Mouse (Mus musculus): ENCODE results near the gene Cfap97d2. TPM values are rescaled to one million over a fixed set of nuclear protein-coding genes. Genes with fewer than 3 reads are reported as not detected.

Cfap97d2 gene
- polyA plus RNA-seq, 1 experiment = 6.9 TPM

DNA sequence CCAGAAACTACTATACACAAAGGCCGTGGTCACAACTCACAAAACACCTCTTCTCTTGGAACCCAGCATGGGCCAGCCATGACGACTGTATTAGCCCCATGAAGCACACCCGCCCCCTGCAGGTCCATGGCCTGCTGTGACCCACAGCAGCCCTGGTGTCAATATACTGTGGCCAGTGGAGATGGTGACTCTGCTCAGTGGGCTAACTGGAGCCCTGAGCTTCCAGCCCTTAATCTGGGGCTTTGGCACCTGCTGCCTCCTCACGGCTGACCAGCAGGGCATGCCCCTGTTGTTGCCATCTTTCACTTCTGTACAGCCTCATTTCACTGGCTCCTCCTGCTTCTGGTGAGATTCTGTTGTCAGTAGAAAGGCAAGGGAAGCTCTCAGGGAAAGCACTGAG lies 32.5 kb upstream of the Cfap97d2 start:
- H3K9me3 ChIP-seq = no peaks in the 10 kb centered on the region
- peak overlapping the region; percentile 97 for H3K4me3 ChIP-seq (replicated peaks)
- H3K27me3 ChIP-seq (replicated peaks) = no peaks in the 10 kb centered on the region
- H3K4me1 ChIP-seq = peaks cover 81% of the 10 kb centered on the region
- TF ChIP-seq FLI1 (IDR thresholded peaks at IDR 0.05; ENCODE audit: low read length) (no peak), GATA1 (IDR thresholded peaks at IDR 0.05; ENCODE audit: borderline replicate concordance, low read length) (no peak)
- H3K36me3 ChIP-seq (replicated peaks; ENCODE audit: low read length) = peaks cover 73% of the 10 kb centered on the region

- no peaks in the 10 kb centered on the region for H3K27me3 ChIP-seq (replicated peaks)
- peak overlapping the region; percentile 97 for H3K4me3 ChIP-seq (replicated peaks)
- peaks cover 63% of the 10 kb centered on the region for H3K36me3 ChIP-seq (replicated peaks; ENCODE audit: low read length)
- no peak for TF ChIP-seq GATA1 (IDR thresholded peaks at IDR 0.05; ENCODE audit: borderline replicate concordance, low read length)
- no peaks in the 10 kb centered on the region for H3K9me3 ChIP-seq
- H3K4me1 ChIP-seq = peaks cover 81% of the 10 kb centered on the region
Measured at GRCm38 (mm10) chr8:13674294-13675010, 31.2 kb upstream of the Cfap97d2 start.

DNA sequence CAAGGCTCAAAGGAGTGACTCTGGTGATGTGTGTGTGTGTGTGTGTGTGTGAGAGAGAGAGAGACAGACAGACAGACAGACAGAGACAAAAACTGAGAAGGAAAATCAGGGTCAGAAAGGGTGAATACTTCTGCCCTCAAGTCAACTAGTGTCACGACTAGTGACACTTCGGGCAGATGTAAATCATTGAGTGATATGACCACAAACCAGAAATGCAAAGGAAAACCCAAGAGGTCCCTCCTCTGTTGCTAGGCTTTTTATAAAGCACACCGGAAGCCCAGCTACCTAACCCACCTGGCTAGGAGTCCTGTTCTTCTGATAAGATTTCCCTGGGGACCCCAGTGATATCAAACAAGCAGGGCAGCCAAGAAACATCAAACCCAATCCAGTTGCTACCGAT lies 30.6 kb upstream of the Cfap97d2 start:
- peak overlapping the region; percentile 97 for H3K4me3 ChIP-seq (replicated peaks)
- TF ChIP-seq GATA1 (IDR thresholded peaks at IDR 0.05; ENCODE audit: borderline replicate concordance, low read length) (no peak), FLI1 (IDR thresholded peaks at IDR 0.05; ENCODE audit: low read length) (no peak)
- H3K36me3 ChIP-seq (replicated peaks; ENCODE audit: low read length) = peaks cover 56% of the 10 kb centered on the region
- H3K9me3 ChIP-seq = no peaks in the 10 kb centered on the region
- peaks cover 81% of the 10 kb centered on the region for H3K4me1 ChIP-seq
- no peaks in the 10 kb centered on the region for H3K27me3 ChIP-seq (replicated peaks)

DNA sequence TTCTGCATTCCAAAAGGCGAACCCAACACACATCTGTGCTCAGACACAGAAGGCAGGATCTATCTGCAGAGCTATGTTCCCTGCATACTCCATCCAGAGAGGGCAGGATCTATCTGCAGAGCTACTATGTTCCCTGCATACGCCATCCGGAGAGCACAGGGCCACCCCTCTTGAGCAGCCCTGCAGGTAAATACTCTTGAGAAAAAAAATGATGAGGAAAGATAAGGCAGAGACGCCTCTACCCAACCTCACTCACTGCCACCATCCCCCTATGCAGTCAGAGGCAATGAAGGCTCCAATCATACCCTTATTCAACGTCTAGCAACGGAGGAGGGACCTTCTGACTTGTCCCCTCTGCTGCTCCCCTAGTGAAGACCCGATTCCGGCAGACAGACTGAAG lies 30.2 kb upstream of the Cfap97d2 start:
- TF ChIP-seq GATA1 (IDR thresholded peaks at IDR 0.05; ENCODE audit: borderline replicate concordance, low read length) = no peak
- TF ChIP-seq FLI1 (IDR thresholded peaks at IDR 0.05; ENCODE audit: low read length) = no peak
- H3K4me1 ChIP-seq = peaks cover 81% of the 10 kb centered on the region
- H3K9me3 ChIP-seq = no peaks in the 10 kb centered on the region
- no peaks in the 10 kb centered on the region for H3K27me3 ChIP-seq (replicated peaks)
- H3K4me3 ChIP-seq (replicated peaks) = peak overlapping the region; percentile 97
- peaks cover 53% of the 10 kb centered on the region for H3K36me3 ChIP-seq (replicated peaks; ENCODE audit: low read length)

DNA sequence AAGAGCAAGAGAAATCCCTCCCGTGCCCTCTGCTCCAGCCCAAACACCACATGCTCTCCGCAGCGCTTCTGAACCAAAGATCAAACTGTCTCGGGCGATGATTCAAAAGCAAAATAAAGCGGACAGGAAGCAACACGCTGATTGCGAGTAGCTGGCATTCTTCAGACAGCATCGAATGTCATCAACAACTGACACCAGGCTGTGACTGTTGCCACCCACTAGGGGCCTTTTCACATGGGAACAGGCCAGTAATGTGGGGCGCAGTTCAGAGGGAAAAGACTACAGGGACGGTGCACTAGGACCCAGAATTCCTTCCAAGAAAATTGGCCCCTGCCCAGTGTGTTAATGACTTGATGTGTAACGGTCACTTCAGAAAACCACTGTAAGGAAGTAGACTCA lies 29.4 kb upstream of the Cfap97d2 start:
- Histone ChIP-seq H3K4me1 (peaks cover 81% of the 10 kb centered on the region), H3K27me3 (replicated peaks) (no peaks in the 10 kb centered on the region), H3K4me3 (replicated peaks) (peak overlapping the region; percentile 97), H3K9me3 (no peaks in the 10 kb centered on the region), H3K36me3 (replicated peaks; ENCODE audit: low read length) (peaks cover 53% of the 10 kb centered on the region)
- TF ChIP-seq FLI1 (IDR thresholded peaks at IDR 0.05; ENCODE audit: low read length) = no peak
- no peak for TF ChIP-seq GATA1 (IDR thresholded peaks at IDR 0.05; ENCODE audit: borderline replicate concordance, low read length)

- Histone ChIP-seq H3K4me3 (replicated peaks) (peak overlapping the region; percentile 97), H3K9me3 (no peaks in the 10 kb centered on the region), H3K27me3 (replicated peaks) (no peaks in the 10 kb centered on the region), H3K36me3 (replicated peaks; ENCODE audit: low read length) (peaks cover 48% of the 10 kb centered on the region), H3K4me1 (peaks cover 81% of the 10 kb centered on the region)
- no peak for TF ChIP-seq FLI1 (IDR thresholded peaks at IDR 0.05; ENCODE audit: low read length)
- no peak for TF ChIP-seq GATA1 (IDR thresholded peaks at IDR 0.05; ENCODE audit: borderline replicate concordance, low read length)
Measured at GRCm38 (mm10) chr8:13676701-13677412, 28.8 kb upstream of the Cfap97d2 start.

DNA sequence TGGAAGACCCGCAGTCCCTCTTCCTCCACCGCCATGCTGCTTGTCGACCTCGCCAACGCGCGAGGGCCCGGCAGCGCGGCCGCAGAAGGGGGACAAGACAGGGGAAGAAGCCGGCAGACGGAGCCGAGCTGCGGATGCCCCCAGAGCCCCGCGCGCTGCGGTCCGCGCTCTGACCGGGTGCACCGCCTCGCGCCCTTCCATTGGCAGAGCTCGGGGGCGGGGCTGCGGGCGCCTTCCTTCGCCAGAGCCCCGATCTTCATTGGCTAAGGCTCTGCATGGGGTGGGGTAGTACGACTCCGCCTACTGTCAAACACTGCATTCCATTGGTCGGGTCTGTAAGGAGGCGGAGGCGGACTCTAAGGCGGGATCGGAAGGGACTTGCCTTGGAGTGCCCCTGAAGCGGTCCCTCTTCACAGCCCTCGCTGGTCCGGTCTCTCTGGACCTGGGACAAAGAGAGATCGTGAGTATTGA lies 28.2 kb upstream of the Cfap97d2 start, which contains the start of gene Rasa3:
Gene Rasa3, minus strand, starts transcription at position 191 of the 471 bp plus-strand sequence.
- Histone ChIP-seq H3K9me3 (no peaks in the 10 kb centered on the region), H3K4me1 (peaks cover 81% of the 10 kb centered on the region), H3K4me3 (replicated peaks) (peak within 1 kb of the TSS; percentile 97), H3K36me3 (replicated peaks; ENCODE audit: low read length) (peaks cover 45% of the 10 kb centered on the region), H3K27me3 (replicated peaks) (no peaks in the 10 kb centered on the region)
- TF ChIP-seq FLI1 (IDR thresholded peaks at IDR 0.05; ENCODE audit: low read length) = 0 out of 2 replicates have a peak, but pooled peaks have one; percentile 5
- no peak for TF ChIP-seq GATA1 (IDR thresholded peaks at IDR 0.05; ENCODE audit: borderline replicate concordance, low read length)

DNA sequence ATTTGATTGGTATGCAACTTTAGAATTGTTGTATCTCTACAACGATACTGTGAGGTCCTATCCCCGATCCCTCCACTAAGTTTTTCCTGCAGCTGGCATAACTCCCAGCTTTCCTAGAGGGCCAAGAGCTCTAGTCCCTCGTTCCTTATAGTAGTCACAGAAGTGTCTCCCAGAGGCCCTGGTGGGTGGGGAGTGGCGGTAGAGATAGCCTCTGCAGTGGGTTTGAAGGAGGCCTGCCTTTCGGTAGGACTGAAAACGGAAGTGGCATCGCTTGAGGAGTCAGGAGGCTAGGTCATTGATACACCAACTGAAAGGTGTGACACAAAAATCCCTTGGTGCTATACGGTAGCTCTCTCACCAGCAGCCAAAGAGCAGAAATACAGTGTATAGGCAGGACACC lies 27.5 kb upstream of the Cfap97d2 start:
- no peaks in the 10 kb centered on the region for H3K9me3 ChIP-seq
- H3K4me3 ChIP-seq (replicated peaks) = peak overlapping the region; percentile 97
- no peaks in the 10 kb centered on the region for H3K27me3 ChIP-seq (replicated peaks)
- H3K36me3 ChIP-seq (replicated peaks; ENCODE audit: low read length) = peaks cover 41% of the 10 kb centered on the region
- TF ChIP-seq FLI1 (IDR thresholded peaks at IDR 0.05; ENCODE audit: low read length) = no peak
- TF ChIP-seq GATA1 (IDR thresholded peaks at IDR 0.05; ENCODE audit: borderline replicate concordance, low read length) = no peak
- peaks cover 80% of the 10 kb centered on the region for H3K4me1 ChIP-seq

DNA sequence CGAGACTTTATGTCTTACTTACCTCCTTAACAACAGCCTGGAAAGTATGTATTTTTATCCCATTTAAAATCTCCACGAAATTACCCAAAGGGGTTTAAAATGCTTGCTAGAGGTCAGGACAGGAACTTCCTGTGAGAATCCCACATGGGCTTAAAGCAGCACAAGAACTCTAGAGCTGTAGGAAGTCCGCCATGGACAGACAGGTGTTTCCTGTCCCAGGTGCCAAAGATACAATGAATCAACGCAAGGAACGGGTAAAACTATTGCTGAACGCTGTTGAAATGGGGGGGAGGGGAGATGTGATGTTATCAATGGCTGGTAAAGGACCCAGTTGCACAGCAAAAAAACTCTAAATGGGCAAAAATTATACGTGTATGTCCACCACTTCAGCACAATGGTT lies 21.6 kb upstream of the Cfap97d2 start:
- no peak overlapping the region for H3K4me3 ChIP-seq (replicated peaks)
- no peaks in the 10 kb centered on the region for H3K9me3 ChIP-seq
- H3K4me1 ChIP-seq = peaks cover 99% of the 10 kb centered on the region
- peaks cover 41% of the 10 kb centered on the region for H3K36me3 ChIP-seq (replicated peaks; ENCODE audit: low read length)
- H3K27me3 ChIP-seq (replicated peaks) = no peaks in the 10 kb centered on the region
- no peak for TF ChIP-seq FLI1 (IDR thresholded peaks at IDR 0.05; ENCODE audit: low read length)
- TF ChIP-seq GATA1 (IDR thresholded peaks at IDR 0.05; ENCODE audit: borderline replicate concordance, low read length) = no peak

Measured in megakaryocyte, embryonic 14.5 days (primary cell).